Mouse (Mus musculus): Measurements from ENCODE around the gene Ppp2r5e. TPM values are rescaled to one million over a fixed set of nuclear protein-coding genes. Genes with fewer than 3 reads are reported as not detected.
A peak's percentile ranks its signal among the peaks of the same experiment; 100 is the strongest.

Gene Ppp2r5e
- polyA plus RNA-seq, 1 experiment from 2014 or later, result 13.8 TPM

- Histone ChIP-seq H3K4me1 (ENCODE audit: control insufficient read depth in 2 of 2, insufficient read depth in 2 of 2, low read length in 2 of 2) (peaks cover 0 to 2% of the 10 kb centered on the region in 2 experiments; a peak in 1 of 4 replicates), H3K27me3 (ENCODE audit: control insufficient read depth, insufficient read depth, low read length) (no peaks in the 10 kb centered on the region), H3K27ac (replicated peaks in 1 of 2; ENCODE audit: control insufficient read depth in 1 of 2, insufficient read depth in 1 of 2, low read depth in 2 of 2, low read length in 2 of 2) (no peak overlapping the region; a peak in 2 of 4 replicates), H3K9me3 (ENCODE audit: control insufficient read depth, low read length) (no peaks in the 10 kb centered on the region), H3K36me3 (ENCODE audit: control insufficient read depth, insufficient read depth, low read length) (peaks cover 78% of the 10 kb centered on the region), H3K9ac (ENCODE audit: low read length) (no peak overlapping the region), H3K4me3 (ENCODE audit: control insufficient read depth in 1 of 2, insufficient read depth in 1 of 2, low read depth in 1 of 2, low read length in 2 of 2) (no peak overlapping the region), H3K4me2 (ENCODE audit: low read length) (no peak overlapping the region)
- 74% methylated on average over 5 of the region's 5 CpGs for WGBS
- no peak for ATAC-seq (ENCODE audit: insufficient number of reproducible peaks, insufficient read depth, low FRiP score, low read depth)
These were observed 135.5 kb downstream of the Ppp2r5e start for GRCm38 (mm10) chr12:75460561-75460960.

- Histone ChIP-seq H3K4me3 (ENCODE audit: control insufficient read depth in 1 of 2, insufficient read depth in 1 of 2, low read depth in 1 of 2, low read length in 2 of 2) (no peak overlapping the region), H3K36me3 (ENCODE audit: control insufficient read depth, insufficient read depth, low read length) (peaks cover 72% of the 10 kb centered on the region), H3K9me3 (ENCODE audit: control insufficient read depth, low read length) (no peaks in the 10 kb centered on the region), H3K4me2 (ENCODE audit: low read length) (no peak overlapping the region), H3K9ac (ENCODE audit: low read length) (no peak overlapping the region), H3K27ac (replicated peaks in 1 of 2; ENCODE audit: control insufficient read depth in 1 of 2, insufficient read depth in 1 of 2, low read depth in 2 of 2, low read length in 2 of 2) (no peak overlapping the region), H3K27me3 (ENCODE audit: control insufficient read depth, insufficient read depth, low read length) (no peaks in the 10 kb centered on the region), H3K4me1 (ENCODE audit: control insufficient read depth in 2 of 2, insufficient read depth in 2 of 2, low read length in 2 of 2) (peaks cover 0 to 2% of the 10 kb centered on the region in 2 experiments; a peak in 1 of 4 replicates)
- 88% methylated on average over 5 of the region's 5 CpGs for WGBS
- ATAC-seq (ENCODE audit: insufficient number of reproducible peaks, insufficient read depth, low FRiP score, low read depth), result no peak
These were observed 136.4 kb downstream of the Ppp2r5e start for GRCm38 (mm10) chr12:75459656-75460055.

- H3K9ac ChIP-seq (ENCODE audit: low read length), result no peak overlapping the region
- WGBS, result 92% methylated on average over 6 of the region's 6 CpGs
- peaks cover 57% of the 10 kb centered on the region for H3K36me3 ChIP-seq (ENCODE audit: control insufficient read depth, insufficient read depth, low read length)
- H3K4me1 ChIP-seq (ENCODE audit: control insufficient read depth in 2 of 2, insufficient read depth in 2 of 2, low read length in 2 of 2), result no peaks in the 10 kb centered on the region
- no peak overlapping the region for H3K27ac ChIP-seq (replicated peaks in 1 of 2; ENCODE audit: control insufficient read depth in 1 of 2, insufficient read depth in 1 of 2, low read depth in 2 of 2, low read length in 2 of 2)
- no peaks in the 10 kb centered on the region for H3K9me3 ChIP-seq (ENCODE audit: control insufficient read depth, low read length)
- H3K27me3 ChIP-seq (ENCODE audit: control insufficient read depth, insufficient read depth, low read length), result no peaks in the 10 kb centered on the region
- H3K4me2 ChIP-seq (ENCODE audit: low read length), result no peak overlapping the region
- ATAC-seq (ENCODE audit: insufficient number of reproducible peaks, insufficient read depth, low FRiP score, low read depth), result no peak
- no peak overlapping the region for H3K4me3 ChIP-seq (ENCODE audit: control insufficient read depth in 1 of 2, insufficient read depth in 1 of 2, low read depth in 1 of 2, low read length in 2 of 2)
These were observed 142.6 kb downstream of the Ppp2r5e start for GRCm38 (mm10) chr12:75453441-75453840.

- 72% methylated on average over 4 of the region's 4 CpGs for WGBS
- H3K27ac ChIP-seq (replicated peaks in 1 of 2; ENCODE audit: control insufficient read depth in 1 of 2, insufficient read depth in 1 of 2, low read depth in 2 of 2, low read length in 2 of 2), result no peak overlapping the region
- no peaks in the 10 kb centered on the region for H3K4me1 ChIP-seq (ENCODE audit: control insufficient read depth in 2 of 2, insufficient read depth in 2 of 2, low read length in 2 of 2)
- H3K9ac ChIP-seq (ENCODE audit: low read length), result no peak overlapping the region
- H3K27me3 ChIP-seq (ENCODE audit: control insufficient read depth, insufficient read depth, low read length), result no peaks in the 10 kb centered on the region
- no peak overlapping the region for H3K4me3 ChIP-seq (ENCODE audit: control insufficient read depth in 1 of 2, insufficient read depth in 1 of 2, low read depth in 1 of 2, low read length in 2 of 2)
- H3K36me3 ChIP-seq (ENCODE audit: control insufficient read depth, insufficient read depth, low read length), result peaks cover 53% of the 10 kb centered on the region
- ATAC-seq (ENCODE audit: insufficient number of reproducible peaks, insufficient read depth, low FRiP score, low read depth), result no peak
- no peaks in the 10 kb centered on the region for H3K9me3 ChIP-seq (ENCODE audit: control insufficient read depth, low read length)
- H3K4me2 ChIP-seq (ENCODE audit: low read length), result no peak overlapping the region
These were observed 143.0 kb downstream of the Ppp2r5e start for GRCm38 (mm10) chr12:75453027-75453426.

GRCm38 (mm10) chr12:75450592-75450991, 145.5 kb downstream of the Ppp2r5e start:
- no peak overlapping the region for H3K9ac ChIP-seq (ENCODE audit: low read length)
- peaks cover 37% of the 10 kb centered on the region for H3K36me3 ChIP-seq (ENCODE audit: control insufficient read depth, insufficient read depth, low read length)
- H3K27me3 ChIP-seq (ENCODE audit: control insufficient read depth, insufficient read depth, low read length), result no peaks in the 10 kb centered on the region
- no peaks in the 10 kb centered on the region for H3K4me1 ChIP-seq (ENCODE audit: control insufficient read depth in 2 of 2, insufficient read depth in 2 of 2, low read length in 2 of 2)
- 0 out of 2 replicates have a peak, but pooled peaks have one; percentile 43 for ATAC-seq (ENCODE audit: insufficient number of reproducible peaks, insufficient read depth, low FRiP score, low read depth)
- H3K4me2 ChIP-seq (ENCODE audit: low read length), result no peak overlapping the region
- 79% methylated on average over 8 of the region's 8 CpGs for WGBS
- H3K27ac ChIP-seq (replicated peaks in 1 of 2; ENCODE audit: control insufficient read depth in 1 of 2, insufficient read depth in 1 of 2, low read depth in 2 of 2, low read length in 2 of 2), result no peak overlapping the region
- H3K9me3 ChIP-seq (ENCODE audit: control insufficient read depth, low read length), result no peaks in the 10 kb centered on the region
- H3K4me3 ChIP-seq (ENCODE audit: control insufficient read depth in 1 of 2, insufficient read depth in 1 of 2, low read depth in 1 of 2, low read length in 2 of 2), result no peak overlapping the region

- Histone ChIP-seq H3K36me3 (ENCODE audit: control insufficient read depth, insufficient read depth, low read length) (peaks cover 37% of the 10 kb centered on the region), H3K9ac (ENCODE audit: low read length) (no peak overlapping the region), H3K27me3 (ENCODE audit: control insufficient read depth, insufficient read depth, low read length) (no peaks in the 10 kb centered on the region), H3K27ac (replicated peaks in 1 of 2; ENCODE audit: control insufficient read depth in 1 of 2, insufficient read depth in 1 of 2, low read depth in 2 of 2, low read length in 2 of 2) (no peak overlapping the region), H3K4me2 (ENCODE audit: low read length) (no peak overlapping the region), H3K4me1 (ENCODE audit: control insufficient read depth in 2 of 2, insufficient read depth in 2 of 2, low read length in 2 of 2) (no peaks in the 10 kb centered on the region), H3K9me3 (ENCODE audit: control insufficient read depth, low read length) (no peaks in the 10 kb centered on the region), H3K4me3 (ENCODE audit: control insufficient read depth in 1 of 2, insufficient read depth in 1 of 2, low read depth in 1 of 2, low read length in 2 of 2) (no peak overlapping the region)
- 73% methylated on average over 14 of the region's 14 CpGs for WGBS
- no peak for ATAC-seq (ENCODE audit: insufficient number of reproducible peaks, insufficient read depth, low FRiP score, low read depth)
These were observed 146.0 kb downstream of the Ppp2r5e start for GRCm38 (mm10) chr12:75450011-75450410.

- Histone ChIP-seq H3K4me1 (ENCODE audit: control insufficient read depth in 2 of 2, insufficient read depth in 2 of 2, low read length in 2 of 2) (peaks cover 0 to under 1% of the 10 kb centered on the region in 2 experiments; a peak in 2 of 4 replicates), H3K36me3 (ENCODE audit: control insufficient read depth, insufficient read depth, low read length) (peaks cover 33% of the 10 kb centered on the region), H3K9me3 (ENCODE audit: control insufficient read depth, low read length) (no peaks in the 10 kb centered on the region), H3K27ac (replicated peaks in 1 of 2; ENCODE audit: control insufficient read depth in 1 of 2, insufficient read depth in 1 of 2, low read depth in 2 of 2, low read length in 2 of 2) (peak overlapping the region in 1 of 2 experiments; percentile 27; a peak in 1 of 4 replicates), H3K27me3 (ENCODE audit: control insufficient read depth, insufficient read depth, low read length) (no peaks in the 10 kb centered on the region), H3K4me3 (ENCODE audit: control insufficient read depth in 1 of 2, insufficient read depth in 1 of 2, low read depth in 1 of 2, low read length in 2 of 2) (no peak overlapping the region), H3K4me2 (ENCODE audit: low read length) (no peak overlapping the region), H3K9ac (ENCODE audit: low read length) (no peak overlapping the region)
- no peak for ATAC-seq (ENCODE audit: insufficient number of reproducible peaks, insufficient read depth, low FRiP score, low read depth)
- WGBS, result 64% methylated on average over 6 of the region's 6 CpGs
These were observed 146.5 kb downstream of the Ppp2r5e start for GRCm38 (mm10) chr12:75449475-75449966.

GRCm38 (mm10) chr12:75448921-75449320, 147.1 kb downstream of the Ppp2r5e start:
- ATAC-seq (ENCODE audit: insufficient number of reproducible peaks, insufficient read depth, low FRiP score, low read depth), result 0 out of 2 replicates have a peak, but pooled peaks have one; percentile 35
- WGBS, result 60% methylated on average over 5 of the region's 5 CpGs

More at GRCm38 (mm10) chr12:75448921-75449320, 147.1 kb downstream of the Ppp2r5e start:
- Histone ChIP-seq H3K9me3 (ENCODE audit: control insufficient read depth, low read length) (no peaks in the 10 kb centered on the region), H3K4me2 (ENCODE audit: low read length) (no peak overlapping the region), H3K27ac (replicated peaks in 1 of 2; ENCODE audit: control insufficient read depth in 1 of 2, insufficient read depth in 1 of 2, low read depth in 2 of 2, low read length in 2 of 2) (peak overlapping the region in 1 of 2 experiments; percentile 27; a peak in 1 of 4 replicates), H3K4me3 (ENCODE audit: control insufficient read depth in 1 of 2, insufficient read depth in 1 of 2, low read depth in 1 of 2, low read length in 2 of 2) (no peak overlapping the region), H3K4me1 (ENCODE audit: control insufficient read depth in 2 of 2, insufficient read depth in 2 of 2, low read length in 2 of 2) (peaks cover 4 to 7% of the 10 kb centered on the region in 2 experiments), H3K36me3 (ENCODE audit: control insufficient read depth, insufficient read depth, low read length) (peaks cover 33% of the 10 kb centered on the region), H3K27me3 (ENCODE audit: control insufficient read depth, insufficient read depth, low read length) (no peaks in the 10 kb centered on the region), H3K9ac (ENCODE audit: low read length) (no peak overlapping the region)
